Mouse (Mus musculus) testis, adult 2 months (tissue): ENCODE results near the gene Slc35e4.

ENCODE experiments used
- CTCF ChIP-seq: fragments of 200-500 bp; IDR thresholded peaks from 2 replicates; pipeline ENCODE4 v1.5.1; 2012; ENCODE audit warnings: low read depth, mild to moderate bottlenecking, inconsistent platforms, low read length, moderate library complexity; ENCODE audit not compliant: control insufficient read depth, insufficient read depth, insufficient replicate concordance
- POLR2A ChIP-seq: fragments of 200-500 bp; IDR thresholded peaks from 2 replicates; pipeline ENCODE4 v1.6.1; 2012; ENCODE audit warnings: low read depth, mild to moderate bottlenecking, inconsistent platforms, low read length, moderate library complexity; ENCODE audit not compliant: control insufficient read depth

DNA sequence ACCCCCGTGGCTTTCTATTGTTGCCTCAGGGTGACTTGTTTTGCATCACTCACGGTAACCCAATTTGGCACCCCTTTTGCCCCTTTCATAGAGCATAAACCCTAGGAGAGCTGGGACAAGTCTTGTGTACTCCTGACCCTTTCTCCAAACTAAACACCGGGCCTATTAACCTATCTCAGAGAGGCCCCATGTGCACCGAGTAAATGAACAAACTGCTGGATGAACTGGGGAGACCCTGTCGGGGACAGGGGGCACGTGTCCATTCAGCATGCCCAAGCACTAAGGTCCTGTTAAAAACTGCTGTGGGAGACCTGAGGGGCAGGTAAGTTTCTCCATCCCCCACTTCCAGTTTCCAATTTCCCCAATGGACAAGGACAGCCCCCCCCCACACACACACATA lies 16.5 kb upstream of the Slc35e4 start:
- TF ChIP-seq POLR2A (no peak), CTCF (no peak)
